Mouse (Mus musculus) bone marrow, adult 2 months (tissue): ENCODE measurements at regions not wholly inside any gene's neighbourhood (a gene's known extent, or its start where the extent isn't known, plus 50 kb on each side); places are given as distances from the start of the nearest gene placed in this dataset.

Experiments used
- CTCF ChIP-seq: fragments of 200-500 bp; IDR thresholded peaks from 2 replicates; pipeline ENCODE4 v1.5.1; 2011; ENCODE audit warnings: low read length, control low read depth; ENCODE audit not compliant: control insufficient read depth, insufficient read depth
- POLR2A ChIP-seq: fragments of 200-500 bp; IDR thresholded peaks from 2 replicates; pipeline ENCODE4 v1.6.1; 2011; ENCODE audit warnings: low read depth, mild to moderate bottlenecking, control low read depth, low read length, borderline replicate concordance; ENCODE audit not compliant: control insufficient read depth

DNA sequence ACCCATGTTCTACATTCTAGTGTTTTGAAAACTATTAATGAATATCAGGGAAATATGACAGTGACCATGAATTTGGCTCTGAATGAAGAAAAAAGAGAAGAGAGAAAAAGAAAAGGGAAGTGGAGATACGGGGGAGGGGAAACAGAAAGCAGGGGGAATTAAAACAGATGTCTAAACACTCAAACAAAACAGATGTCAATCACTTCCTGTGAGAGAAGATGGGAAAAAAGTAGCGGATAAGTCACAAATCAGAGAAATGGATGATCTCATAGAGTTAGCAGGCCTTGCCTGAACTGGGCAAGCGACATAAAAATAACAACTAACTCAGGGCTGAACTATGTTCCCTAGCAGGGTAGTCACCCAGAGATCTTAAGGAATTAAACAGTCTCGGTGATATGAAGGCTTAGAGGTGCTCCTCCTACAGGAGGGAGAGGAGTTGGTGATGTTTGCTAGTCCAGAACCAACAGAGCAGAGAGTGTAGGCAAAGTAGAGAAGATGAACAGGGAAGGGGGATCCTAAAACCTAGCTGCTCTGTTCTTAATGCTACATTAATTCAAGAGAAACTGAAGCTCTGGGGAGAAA lies 745.9 kb upstream of the 4930452B06Rik start:
- no peak for TF ChIP-seq POLR2A
- no peak for TF ChIP-seq CTCF
